Mouse (Mus musculus) CH12.LX (cell line): ENCODE data around the gene Trpc1. TPM values are rescaled to one million over a fixed set of nuclear protein-coding genes. Genes with fewer than 3 reads are reported as not detected.

Source experiments
- DNase-seq: peaks from one replicate; pipeline ENCODE4 v3.0.0-alpha.2; 2013; ENCODE audit errors: extremely low read depth
- H3K27ac ChIP-seq: 2 replicates; pipeline ENCODE4 v1.5.1; 2012; ENCODE audit warnings: low read depth, mild to moderate bottlenecking, control low read depth, moderate library complexity; ENCODE audit not compliant: insufficient read depth
- H3K27me3 ChIP-seq: replicated peaks from 2 replicates; pipeline ENCODE3; 2012; ENCODE audit warnings: inconsistent platforms
- H3K36me3 ChIP-seq, 2 experiments: replicated peaks in 1 of 2; 2 replicates each; pipeline versions ENCODE3 to v1.6.1; 2012; ENCODE audit warnings: inconsistent platforms in 1 of 2, low read length in 1 of 2, mild to moderate bottlenecking in 1 of 2, mixed read lengths in 1 of 2, moderate library complexity in 1 of 2; ENCODE audit not compliant: control insufficient read depth in 1 of 2, insufficient read depth in 1 of 2
- H3K4me1 ChIP-seq, 2 experiments: 2 replicates each; pipeline ENCODE4 v1.6.1; 2012; ENCODE audit warnings: inconsistent platforms in 1 of 2, moderate library complexity in 1 of 2; ENCODE audit not compliant: insufficient read depth in 2 of 2, control insufficient read depth in 1 of 2
- H3K4me2 ChIP-seq: 2 replicates; pipeline ENCODE4 v1.6.1; 2012; ENCODE audit warnings: low read depth, mild to moderate bottlenecking, control low read depth; ENCODE audit not compliant: poor library complexity, insufficient read depth, severe bottlenecking
- H3K4me3 ChIP-seq, 3 experiments: fragments of 150-350 bp in 1 of 3; sonication (generic) in 1 of 3; replicated peaks in 1 of 3; 2 replicates each; pipeline versions ENCODE3 to v1.5.1; 2011 to 2012; ENCODE audit warnings: low read depth in 2 of 3, low read length in 2 of 3, mild to moderate bottlenecking in 2 of 3, moderate library complexity in 2 of 3, control low read depth in 1 of 3, improper control_type of control experiment in 1 of 3, inconsistent platforms in 1 of 3, mixed read lengths in 1 of 3; ENCODE audit not compliant: poor library complexity in 1 of 3
- H3K79me2 ChIP-seq: replicated peaks from 2 replicates; pipeline ENCODE4 v1.6.1; 2012; ENCODE audit warnings: mild to moderate bottlenecking, moderate library complexity; ENCODE audit not compliant: control insufficient read depth, poor library complexity, insufficient read depth, severe bottlenecking; ENCODE audit errors: extremely low read depth
- H3K9ac ChIP-seq: 2 replicates; pipeline ENCODE4 v1.6.1; 2012; ENCODE audit warnings: low read depth, mild to moderate bottlenecking, control low read depth, moderate library complexity; ENCODE audit not compliant: insufficient read depth
- H3K9me3 ChIP-seq: replicated peaks from 2 replicates; pipeline ENCODE3; 2012; ENCODE audit warnings: low read length, inconsistent platforms, mixed read lengths
- CHD1 ChIP-seq: IDR thresholded peaks from 2 replicates; pipeline ENCODE4 v1.6.1; 2012; ENCODE audit warnings: low read depth, low read length, improper control_type of control experiment, inconsistent platforms
- CTCF ChIP-seq, 2 experiments: IDR thresholded peaks in 1 of 2; conservative IDR thresholded peaks in 1 of 2; 2 replicates each; pipeline ENCODE4 v1.5.1; 2011 to 2012; ENCODE audit warnings: low read depth in 2 of 2, low read length in 2 of 2, improper control_type of control experiment in 1 of 2, inconsistent platforms in 1 of 2, mild to moderate bottlenecking in 1 of 2, moderate library complexity in 1 of 2
- E2F4 ChIP-seq: IDR thresholded peaks from 2 replicates; pipeline ENCODE4 v1.6.1; 2011; ENCODE audit warnings: low read depth, low read length, improper control_type of control experiment; ENCODE audit not compliant: insufficient replicate concordance
- EP300 ChIP-seq: IDR thresholded peaks from 2 replicates; pipeline ENCODE4 v1.6.1; 2011; ENCODE audit warnings: low read length, improper control_type of control experiment
- ETS1 ChIP-seq: conservative IDR thresholded peaks from 2 replicates; pipeline ENCODE4 v1.6.1; 2012; ENCODE audit warnings: low read depth, mild to moderate bottlenecking, inconsistent platforms, low read length, improper control_type of control experiment, moderate library complexity
- IRF4 ChIP-seq: IDR thresholded peaks from 2 replicates; pipeline ENCODE4 v1.6.1; 2014; ENCODE audit warnings: low read depth, mild to moderate bottlenecking, inconsistent platforms, low read length, improper control_type of control experiment
- JUND ChIP-seq: conservative IDR thresholded peaks from 2 replicates; pipeline ENCODE4 v1.6.1; 2011; ENCODE audit warnings: low read depth, low read length, improper control_type of control experiment
- MAFK ChIP-seq: IDR thresholded peaks from 2 replicates; pipeline ENCODE4 v1.6.1; 2011; ENCODE audit warnings: low read length, improper control_type of control experiment; ENCODE audit not compliant: insufficient replicate concordance
- PAX5 ChIP-seq: IDR thresholded peaks from 2 replicates; pipeline ENCODE4 v1.6.1; 2012; ENCODE audit warnings: low read length, inconsistent platforms, mixed read lengths
- POLR2A ChIP-seq: IDR thresholded peaks from 2 replicates; pipeline ENCODE4 v1.6.1; 2011; ENCODE audit warnings: low read depth, mild to moderate bottlenecking, improper control_type of control experiment, low read length
- RAD21 ChIP-seq: IDR thresholded peaks from 2 replicates; pipeline ENCODE4 v1.6.1; 2011; ENCODE audit warnings: low read depth, mild to moderate bottlenecking, low read length, improper control_type of control experiment, moderate library complexity
- SMC3 ChIP-seq: IDR thresholded peaks from 2 replicates; pipeline ENCODE4 v1.6.1; 2011; ENCODE audit warnings: low read depth, low read length, improper control_type of control experiment
- TCF12 ChIP-seq: IDR thresholded peaks from 2 replicates; pipeline ENCODE4 v1.6.1; 2014; ENCODE audit warnings: low read depth, mild to moderate bottlenecking, inconsistent platforms, low read length, improper control_type of control experiment
- UBTF ChIP-seq: IDR thresholded peaks from 2 replicates; pipeline ENCODE4 v1.6.1; 2012; ENCODE audit warnings: low read depth, mild to moderate bottlenecking, inconsistent platforms, low read length, improper control_type of control experiment, moderate library complexity
- USF2 ChIP-seq: conservative IDR thresholded peaks from 2 replicates; pipeline ENCODE4 v1.6.1; 2011; ENCODE audit warnings: low read depth, low read length, improper control_type of control experiment
- ZC3H11A ChIP-seq: IDR thresholded peaks from 2 replicates; pipeline ENCODE4 v1.6.1; 2012; ENCODE audit warnings: low read depth, mild to moderate bottlenecking, inconsistent platforms, low read length, improper control_type of control experiment
- dilution Hi-C: fragments of 300-500 bp; cut with MboI; formaldehyde crosslinking; loops from 2 replicates; pipeline ENCODE4 v1.14.3; 2020; ENCODE audit warnings: low sequenced_read_pairs; ENCODE audit not compliant: extremely low pct_unique_long_range_greater_than_20kb, extremely low pct_ligation_motif_present
- in situ Hi-C: fragments of 300-500 bp; cut with MboI; formaldehyde crosslinking; loops from 3 replicates; pipeline ENCODE4 v1.14.3; 2019; ENCODE audit warnings: low sequenced_read_pairs, low pct_ligation_motif_present, low pct_unique_long_range_greater_than_20kb, mixed read lengths
- polyA plus RNA-seq: library from polyadenylated mRNA; unstranded; fragments of >175 nt; gene quantifications from 2 replicates; pipeline ENCODE4 v1.2.1, GENCODE M21; 2012; ENCODE audit warnings: low read depth; ENCODE audit not compliant: insufficient read length
- total RNA-seq, 2 experiments: library from RNA; depleted of rRNA; stranded (reverse); fragments of 300-350 nt in 1 of 2; fragments of >200 nt in 1 of 2; gene quantifications; 2 replicates each; pipeline ENCODE4 v1.2.3; 2012 to 2014

Gene Trpc1
- total and polyA plus RNA-seq, 3 experiments, result not detected

- DNase-seq, result no peak
- H3K79me2 ChIP-seq, result no peaks in the 10 kb centered on the region
- H3K9ac ChIP-seq, result no peak overlapping the region
- no peak overlapping the region for H3K4me3 ChIP-seq
- H3K9me3 ChIP-seq, result no peaks in the 10 kb centered on the region
- no peak overlapping the region for H3K27ac ChIP-seq
- no peaks in the 10 kb centered on the region for H3K27me3 ChIP-seq
- dilution Hi-C loops (no loop called here), in situ Hi-C loops (no loop called here)
- H3K36me3 ChIP-seq, result no peaks in the 10 kb centered on the region
- no peak for TF ChIP-seq RAD21
- TF ChIP-seq TCF12, result no peak
- TF ChIP-seq USF2, result no peak
- TF ChIP-seq CTCF (conservative IDR thresholded peaks at IDR 0.05 in 1 of 2, IDR thresholded peaks at IDR 0.05 in 1 of 2; ENCODE audit: low read depth in 2 of 2, low read length in 2 of 2), result no peak
- TF ChIP-seq ZC3H11A, result no peak
- TF ChIP-seq ETS1, result no peak
- TF ChIP-seq MAFK, result no peak
- no peak overlapping the region for H3K4me2 ChIP-seq
- H3K4me1 ChIP-seq, result no peaks in the 10 kb centered on the region
These were observed 11.2 kb upstream of the Trpc1 start for GRCm38 (mm10) chr9:95761381-95761780.

- no peak for TF ChIP-seq E2F4
- no peak for TF ChIP-seq POLR2A
- no peak for TF ChIP-seq JUND
- TF ChIP-seq PAX5, result no peak
- no peak for TF ChIP-seq CHD1
- no peak for TF ChIP-seq IRF4
- TF ChIP-seq EP300, result no peak
- TF ChIP-seq UBTF, result no peak
- TF ChIP-seq MAFK, result no peak
- no peak for TF ChIP-seq CTCF (conservative IDR thresholded peaks at IDR 0.05 in 1 of 2, IDR thresholded peaks at IDR 0.05 in 1 of 2; ENCODE audit: low read depth in 2 of 2, low read length in 2 of 2)
- no peak for TF ChIP-seq ZC3H11A
- no peak for TF ChIP-seq TCF12
- TF ChIP-seq SMC3, result no peak
- TF ChIP-seq USF2, result no peak
- TF ChIP-seq, all 38 proteins: peak for 0
- Histone ChIP-seq H3K4me1 (no peaks in the 10 kb centered on the region), H3K36me3 (no peaks in the 10 kb centered on the region), H3K9me3 (peaks cover 11% of the 10 kb centered on the region), H3K9ac (no peak overlapping the region), H3K4me2 (no peak overlapping the region), H3K79me2 (no peaks in the 10 kb centered on the region), H3K27ac (no peak overlapping the region), H3K4me3 (no peak overlapping the region), H3K27me3 (no peaks in the 10 kb centered on the region)
- no peak for DNase-seq
- dilution Hi-C loops (no loop called here), in situ Hi-C loops (no loop called here)
These were observed 571 bp upstream of the Trpc1 start for GRCm38 (mm10) chr9:95750746-95751145.
